Mouse (Mus musculus): ENCODE measurements around the gene Bpifc.

Bpifc gene

GRCm38 (mm10) chr10:86011172-86011571 lies 523 bp downstream of the Bpifc start:
- peak; percentile 74 for DNase-seq (ENCODE audit: low read depth)

- peak; percentile 27 for DNase-seq (ENCODE audit: low read depth)
Observed at GRCm38 (mm10) chr10:86010636-86011035, 1.1 kb downstream of the Bpifc start.

GRCm38 (mm10) chr10:86009688-86010087 lies 2.0 kb downstream of the Bpifc start:
- DNase-seq (ENCODE audit: low read depth), result no peak

GRCm38 (mm10) chr10:86006455-86006854 lies 5.2 kb downstream of the Bpifc start:
- peak; percentile 26 for DNase-seq (ENCODE audit: low read depth)

- DNase-seq (ENCODE audit: low read depth), result no peak
Observed at GRCm38 (mm10) chr10:86000447-86000846, 11.2 kb downstream of the Bpifc start.

GRCm38 (mm10) chr10:85994543-85995104 lies 17.1 kb downstream of the Bpifc start:
- DNase-seq (ENCODE audit: low read depth), result no peak

- DNase-seq (ENCODE audit: low read depth), result no peak
Observed at GRCm38 (mm10) chr10:85993836-85994235, 17.9 kb downstream of the Bpifc start.

GRCm38 (mm10) chr10:85992412-85992811 lies 19.3 kb downstream of the Bpifc start:
- peak; percentile 39 for DNase-seq (ENCODE audit: low read depth)

GRCm38 (mm10) chr10:85989412-85990115 lies 22.1 kb downstream of the Bpifc start:
- peak; percentile 90 for DNase-seq (ENCODE audit: low read depth)

GRCm38 (mm10) chr10:85972915-85973314 lies 38.8 kb downstream of the Bpifc start:
- no peak for DNase-seq (ENCODE audit: low read depth)

- no peak for DNase-seq (ENCODE audit: low read depth)
Observed at GRCm38 (mm10) chr10:85971826-85972225, 39.9 kb downstream of the Bpifc start.

- DNase-seq (ENCODE audit: low read depth), result peak; percentile 47
Observed at GRCm38 (mm10) chr10:85969894-85970620, 41.6 kb downstream of the Bpifc start.

GRCm38 (mm10) chr10:85968731-85969130 lies 43.0 kb downstream of the Bpifc start:
- no peak for DNase-seq (ENCODE audit: low read depth)

- DNase-seq (ENCODE audit: low read depth), result peak; percentile 79
Observed at GRCm38 (mm10) chr10:85968157-85968634, 43.5 kb downstream of the Bpifc start.

GRCm38 (mm10) chr10:85967411-85968156 lies 44.1 kb downstream of the Bpifc start:
- DNase-seq (ENCODE audit: low read depth), result no peak

GRCm38 (mm10) chr10:85966476-85966875 lies 45.2 kb downstream of the Bpifc start:
- no peak for DNase-seq (ENCODE audit: low read depth)

- no peak for DNase-seq (ENCODE audit: low read depth)
Observed at GRCm38 (mm10) chr10:85964316-85964715, 47.4 kb downstream of the Bpifc start.

GRCm38 (mm10) chr10:85962897-85963296 lies 48.8 kb downstream of the Bpifc start:
- DNase-seq (ENCODE audit: low read depth), result no peak

- peak; percentile 93 for DNase-seq (ENCODE audit: low read depth)
Observed at GRCm38 (mm10) chr10:85957464-85957950, 54.2 kb downstream of the Bpifc start, which contains the start of gene Rtcb. Gene Rtcb (minus strand): TSS chr10:85957823.

GRCm38 (mm10) chr10:85956871-85957419 lies 54.8 kb downstream of the Bpifc start:
- peak; percentile 39 for DNase-seq (ENCODE audit: low read depth)

- DNase-seq (ENCODE audit: low read depth), result no peak
Observed at GRCm38 (mm10) chr10:85954429-85954828, 57.3 kb downstream of the Bpifc start.

GRCm38 (mm10) chr10:85953401-85953800 lies 58.3 kb downstream of the Bpifc start:
- DNase-seq (ENCODE audit: low read depth), result peak; percentile 59

All from 416B (cell line).